Mouse (Mus musculus) liver, postnatal 0 days (tissue): ENCODE results near the gene Mllt1. TPM values are rescaled to one million over a fixed set of nuclear protein-coding genes. Genes with fewer than 3 reads are reported as not detected.

Experiments used
- ATAC-seq: fragments of 200-750 bp; cut with Nextera tagmentation; 2 replicates; pipeline ENCODE4 v1.8.0; 2017; ENCODE audit warnings: mild to moderate bottlenecking, moderate library complexity
- DNase-seq: peaks from one replicate; pipeline ENCODE4 v3.0.0-alpha.2; 2016
- H3K27ac ChIP-seq: fragments of 300-500 bp; sonication (generic); 2 replicates; pipeline ENCODE4 v1.5.1; 2014; ENCODE audit warnings: antibody characterized with exemption, moderate library complexity, mild to moderate bottlenecking, low read depth
- H3K27me3 ChIP-seq: fragments of 300-500 bp; sonication (generic); 2 replicates; pipeline ENCODE4 v1.6.1; 2014; ENCODE audit warnings: low read length, control low read depth, mixed read lengths; ENCODE audit not compliant: insufficient read depth
- H3K36me3 ChIP-seq: fragments of 300-500 bp; sonication (generic); replicated peaks from 2 replicates; pipeline ENCODE4 v1.6.1; 2014; ENCODE audit warnings: mild to moderate bottlenecking, control low read depth, low read length, moderate library complexity, mixed read lengths; ENCODE audit not compliant: insufficient read depth
- H3K4me1 ChIP-seq: fragments of 300-500 bp; sonication (generic); 2 replicates; pipeline ENCODE4 v1.6.1; 2014; ENCODE audit warnings: antibody characterized with exemption, mild to moderate bottlenecking, control low read depth; ENCODE audit not compliant: insufficient read depth
- H3K4me2 ChIP-seq: fragments of 300-500 bp; sonication (generic); 2 replicates; pipeline ENCODE4 v1.6.1; 2014; ENCODE audit warnings: low read depth, mild to moderate bottlenecking, low read length, moderate library complexity, mixed read lengths
- H3K4me3 ChIP-seq: fragments of 300-500 bp; sonication (generic); 2 replicates; pipeline ENCODE4 v1.5.1; 2014; ENCODE audit warnings: low read depth, low read length
- H3K9ac ChIP-seq: fragments of 300-500 bp; sonication (generic); replicated peaks from 2 replicates; pipeline ENCODE4 v1.6.1; 2014; ENCODE audit warnings: mild to moderate bottlenecking, moderate library complexity
- H3K9me3 ChIP-seq: fragments of 300-500 bp; sonication (generic); 2 replicates; pipeline ENCODE4 v1.6.1; 2016; ENCODE audit warnings: mild to moderate bottlenecking, control low read depth, low read length, mixed read lengths
- CTCF ChIP-seq: sonication (generic); IDR thresholded peaks from 2 replicates; pipeline ENCODE4 v1.5.1; 2016; ENCODE audit warnings: antibody characterized with exemption, low read depth
- EP300 ChIP-seq: IDR thresholded peaks from 2 replicates; pipeline ENCODE4 v1.6.1; 2016; ENCODE audit warnings: antibody characterized with exemption, low read depth, mild to moderate bottlenecking
- WGBS: fragments of 180-500 bp; shearing (Covaris S2); extraction: QIAGEN DNeasy Blood & Tissue Kit; methylation state at CpG from one replicate; pipeline ENCODE4 v1.1.7; 2014; ENCODE audit not compliant: insufficient replicate concordance; 5-methylcytosine and 5-hydroxymethylcytosine counted together
- polyA plus RNA-seq: library from polyadenylated mRNA; unstranded; fragments of >200 nt; fragmentation: Nextera tagmentation; extraction: Ambion mirVana; gene quantifications from 2 replicates; pipeline ENCODE4 v1.2.1, GENCODE M21; 2015

Gene Mllt1
- polyA plus RNA-seq, 1 experiment from 2014 or later, result 4.6 TPM

- no peak for DNase-seq
- Histone ChIP-seq H3K27me3 (no peaks in the 10 kb centered on the region), H3K4me3 (no peak overlapping the region), H3K9me3 (no peaks in the 10 kb centered on the region), H3K4me1 (peaks cover 7% of the 10 kb centered on the region), H3K4me2 (no peak overlapping the region), H3K9ac (no peak overlapping the region), H3K27ac (no peak overlapping the region), H3K36me3 (no peaks in the 10 kb centered on the region)
- ATAC-seq, result no peak
- WGBS, result 67% methylated on average over 5 of the region's 5 CpGs
- TF ChIP-seq EP300 (no peak), CTCF (no peak)
Measured at GRCm38 (mm10) chr17:56962642-56963405, 27.6 kb upstream of the Mllt1 start.

- 79% methylated on average over 4 of the region's 4 CpGs for WGBS
- Histone ChIP-seq H3K27me3 (no peaks in the 10 kb centered on the region), H3K27ac (no peak overlapping the region), H3K4me1 (peaks cover 12% of the 10 kb centered on the region), H3K36me3 (no peaks in the 10 kb centered on the region), H3K4me2 (no peak overlapping the region), H3K4me3 (no peak overlapping the region), H3K9ac (no peak overlapping the region), H3K9me3 (no peaks in the 10 kb centered on the region)
- TF ChIP-seq CTCF (peak; percentile 35), EP300 (no peak)
- no peak for DNase-seq
- ATAC-seq, result no peak
Measured at GRCm38 (mm10) chr17:56961880-56962279, 26.7 kb upstream of the Mllt1 start.

GRCm38 (mm10) chr17:56958667-56959066 is 23.5 kb upstream of the Mllt1 start:
- no peaks in the 10 kb centered on the region for H3K9me3 ChIP-seq
- H3K27ac ChIP-seq, result no peak overlapping the region
- H3K27me3 ChIP-seq, result no peaks in the 10 kb centered on the region
- H3K4me2 ChIP-seq, result 0 out of 2 replicates have a peak overlapping the region, but pooled peaks have one; percentile 22
- DNase-seq, result no peak
- H3K4me3 ChIP-seq, result no peak overlapping the region
- no peaks in the 10 kb centered on the region for H3K36me3 ChIP-seq
- peaks cover 12% of the 10 kb centered on the region for H3K4me1 ChIP-seq
- ATAC-seq, result no peak
- TF ChIP-seq CTCF, result no peak
- no peak for TF ChIP-seq EP300
- no peak overlapping the region for H3K9ac ChIP-seq
- 78% methylated on average over 4 of the region's 4 CpGs for WGBS

GRCm38 (mm10) chr17:56957763-56958429 is 22.7 kb upstream of the Mllt1 start:
- Histone ChIP-seq H3K27me3 (no peaks in the 10 kb centered on the region), H3K9me3 (no peaks in the 10 kb centered on the region), H3K4me1 (peaks cover 12% of the 10 kb centered on the region), H3K27ac (peak overlapping the region; percentile 36), H3K4me2 (peak overlapping the region; percentile 22), H3K4me3 (no peak overlapping the region), H3K36me3 (no peaks in the 10 kb centered on the region), H3K9ac (no peak overlapping the region)
- ATAC-seq (peak; percentile 95), DNase-seq (peak; percentile 85)
- whole genome bisulfite sequencing, result 16% methylated on average over 11 of the region's 11 CpGs
- TF ChIP-seq CTCF (peak; percentile 43), EP300 (no peak)

- Histone ChIP-seq H3K9me3 (no peaks in the 10 kb centered on the region), H3K36me3 (no peaks in the 10 kb centered on the region), H3K4me1 (peaks cover 12% of the 10 kb centered on the region), H3K4me2 (no peak overlapping the region), H3K9ac (no peak overlapping the region), H3K27ac (no peak overlapping the region), H3K4me3 (no peak overlapping the region), H3K27me3 (no peaks in the 10 kb centered on the region)
- no peak for DNase-seq
- no peak for ATAC-seq
- TF ChIP-seq CTCF (no peak), EP300 (no peak)
- WGBS, result 67% methylated on average over 7 of the region's 7 CpGs
Measured at GRCm38 (mm10) chr17:56954871-56955270, 19.7 kb upstream of the Mllt1 start.

GRCm38 (mm10) chr17:56952639-56953038 is 17.4 kb upstream of the Mllt1 start:
- Histone ChIP-seq H3K4me3 (no peak overlapping the region), H3K9ac (no peak overlapping the region), H3K27ac (no peak overlapping the region), H3K9me3 (no peaks in the 10 kb centered on the region), H3K4me2 (no peak overlapping the region), H3K27me3 (no peaks in the 10 kb centered on the region), H3K36me3 (no peaks in the 10 kb centered on the region), H3K4me1 (peaks cover 4% of the 10 kb centered on the region; the same call in 1 of the 2 replicates)
- no peak for ATAC-seq
- TF ChIP-seq EP300, result no peak
- 58% methylated on average over 1 of the region's 1 CpGs for WGBS
- no peak for DNase-seq
